Mouse (Mus musculus) lung, postnatal 0 days (tissue): ENCODE measurements around the gene Adm. TPM values are rescaled to one million over a fixed set of nuclear protein-coding genes. Genes with fewer than 3 reads are reported as not detected.
A peak's percentile ranks its signal among the peaks of the same experiment; 100 is the strongest.

Source experiments
- ATAC-seq: fragments of 200-750 bp; cut with Nextera tagmentation; 2 replicates; pipeline ENCODE4 v1.8.0; 2017; ENCODE audit warnings: moderate library complexity
- DNase-seq: peaks from one replicate; pipeline ENCODE4 v3.0.0-alpha.2; 2016; ENCODE audit warnings: low spot score
- H3K27ac ChIP-seq: fragments of 300-500 bp; sonication (generic); 2 replicates; pipeline ENCODE4 v1.5.1; 2014; ENCODE audit warnings: antibody characterized with exemption, mild to moderate bottlenecking, low read length, mixed read lengths
- H3K27me3 ChIP-seq: fragments of 300-500 bp; sonication (generic); replicated peaks from 2 replicates; pipeline ENCODE4 v1.6.1; 2014; ENCODE audit warnings: low read length, mixed read lengths; ENCODE audit not compliant: insufficient read depth
- H3K36me3 ChIP-seq: fragments of 300-500 bp; sonication (generic); 2 replicates; pipeline ENCODE4 v1.6.1; 2014; ENCODE audit warnings: low read length, mixed read lengths; ENCODE audit not compliant: insufficient read depth
- H3K4me1 ChIP-seq: fragments of 300-500 bp; sonication (generic); 2 replicates; pipeline ENCODE4 v1.6.1; 2014; ENCODE audit warnings: antibody characterized with exemption, low read depth, low read length, mixed read lengths; ENCODE audit not compliant: insufficient read depth
- H3K4me2 ChIP-seq: fragments of 300-500 bp; sonication (generic); replicated peaks from 2 replicates; pipeline ENCODE4 v1.6.1; 2014; ENCODE audit warnings: low read depth, mild to moderate bottlenecking, low read length, moderate library complexity, mixed read lengths
- H3K4me3 ChIP-seq: fragments of 300-500 bp; sonication (generic); 2 replicates; pipeline ENCODE4 v1.5.1; 2014; ENCODE audit warnings: low read depth, low read length
- H3K9ac ChIP-seq: fragments of 300-500 bp; sonication (generic); replicated peaks from 2 replicates; pipeline ENCODE4 v1.6.1; 2014; ENCODE audit warnings: low read depth, mild to moderate bottlenecking
- H3K9me3 ChIP-seq: fragments of 300-500 bp; sonication (generic); 2 replicates; pipeline ENCODE4 v1.6.1; 2016; ENCODE audit warnings: low read length, mixed read lengths
- CTCF ChIP-seq: IDR thresholded peaks from 2 replicates; pipeline ENCODE4 v1.5.1; 2016; ENCODE audit warnings: antibody characterized with exemption, mild to moderate bottlenecking
- EP300 ChIP-seq: IDR thresholded peaks from 2 replicates; pipeline ENCODE4 v1.6.1; 2016; ENCODE audit warnings: antibody characterized with exemption, mild to moderate bottlenecking, control low read depth
- WGBS: fragments of 180-500 bp; shearing (Covaris S2); extraction: QIAGEN DNeasy Blood & Tissue Kit; methylation state at CpG from one replicate; pipeline ENCODE4 v1.1.7; 2014; 5-methylcytosine and 5-hydroxymethylcytosine counted together
- polyA plus RNA-seq: library from polyadenylated mRNA; unstranded; fragments of >200 nt; fragmentation: Nextera tagmentation; extraction: Ambion mirVana; gene quantifications from 2 replicates; pipeline ENCODE4 v1.2.1, GENCODE M21; 2015

Adm gene
- polyA plus RNA-seq, 1 experiment from 2014 or later, result 4.8 TPM

- H3K4me3 ChIP-seq, result peak overlapping the region; percentile 96; the same call in 1 of the 2 replicates
- peak overlapping the region; percentile 100 for H3K27ac ChIP-seq
- no peaks in the 10 kb centered on the region for H3K27me3 ChIP-seq
- WGBS, result 12% methylated on average over 11 of the region's 11 CpGs
- TF ChIP-seq EP300, result no peak
- TF ChIP-seq CTCF, result no peak
- H3K9me3 ChIP-seq, result no peaks in the 10 kb centered on the region
- DNase-seq, result peak; percentile 65
- H3K36me3 ChIP-seq, result no peaks in the 10 kb centered on the region
- H3K4me2 ChIP-seq, result peak overlapping the region; percentile 92
- ATAC-seq, result no peak
- H3K4me1 ChIP-seq, result peaks cover 21% of the 10 kb centered on the region
- no peak overlapping the region for H3K9ac ChIP-seq
These were observed 11.7 kb upstream of the Adm start for GRCm38 (mm10) chr7:110615792-110616191.

- 10% methylated on average over 9 of the region's 9 CpGs for WGBS
- Histone ChIP-seq H3K27ac (no peak overlapping the region), H3K9me3 (no peaks in the 10 kb centered on the region), H3K4me1 (peaks cover 12% of the 10 kb centered on the region), H3K36me3 (no peaks in the 10 kb centered on the region), H3K4me3 (no peak overlapping the region), H3K4me2 (no peak overlapping the region), H3K9ac (no peak overlapping the region), H3K27me3 (no peaks in the 10 kb centered on the region)
- ATAC-seq (no peak), DNase-seq (no peak)
- TF ChIP-seq CTCF (no peak), EP300 (no peak)
These were observed 8.3 kb upstream of the Adm start for GRCm38 (mm10) chr7:110619086-110619611.

GRCm38 (mm10) chr7:110624067-110624466 is 3.4 kb upstream of the Adm start:
- Histone ChIP-seq H3K27ac (no peak overlapping the region), H3K4me3 (no peak overlapping the region), H3K36me3 (no peaks in the 10 kb centered on the region), H3K9ac (no peak overlapping the region), H3K4me2 (no peak overlapping the region), H3K27me3 (0 out of 2 replicates have a peak, but pooled peaks cover 6% of the 10 kb centered on the region), H3K4me1 (peaks cover 26% of the 10 kb centered on the region; the same call in 1 of the 2 replicates), H3K9me3 (no peaks in the 10 kb centered on the region)
- TF ChIP-seq CTCF, result no peak
- TF ChIP-seq EP300, result no peak
- WGBS, result 49% methylated on average over 2 of the region's 2 CpGs
- ATAC-seq (no peak), DNase-seq (no peak)

- peak overlapping the region; percentile 87; the same call in 1 of the 2 replicates for H3K4me2 ChIP-seq
- H3K36me3 ChIP-seq, result no peaks in the 10 kb centered on the region
- H3K4me1 ChIP-seq, result peaks cover 31% of the 10 kb centered on the region; the same call in 1 of the 2 replicates
- ATAC-seq, result peak; percentile 71
- H3K27ac ChIP-seq, result no peak overlapping the region
- peak; percentile 71 for DNase-seq
- no peak overlapping the region for H3K9ac ChIP-seq
- no peak for TF ChIP-seq CTCF
- TF ChIP-seq EP300, result no peak
- H3K27me3 ChIP-seq, result 0 out of 2 replicates have a peak, but pooled peaks cover 6% of the 10 kb centered on the region
- H3K9me3 ChIP-seq, result no peaks in the 10 kb centered on the region
- H3K4me3 ChIP-seq, result no peak overlapping the region
- WGBS, result 66% methylated on average over 13 of the region's 13 CpGs
These were observed 2.5 kb upstream of the Adm start for GRCm38 (mm10) chr7:110624961-110625360.

GRCm38 (mm10) chr7:110625489-110625888 is 2.0 kb upstream of the Adm start:
- 0 out of 2 replicates have a peak, but pooled peaks cover 6% of the 10 kb centered on the region for H3K27me3 ChIP-seq
- H3K9me3 ChIP-seq, result no peaks in the 10 kb centered on the region
- peak overlapping the region; percentile 87 for H3K4me2 ChIP-seq
- no peak for TF ChIP-seq EP300
- no peak for TF ChIP-seq CTCF
- no peak overlapping the region for H3K27ac ChIP-seq
- 62% methylated on average over 10 of the region's 10 CpGs for WGBS
- ATAC-seq (no peak), DNase-seq (no peak)
- peak overlapping the region; percentile 12 for H3K4me3 ChIP-seq
- H3K9ac ChIP-seq, result no peak overlapping the region
- H3K4me1 ChIP-seq, result peaks cover 31% of the 10 kb centered on the region; the same call in 1 of the 2 replicates
- H3K36me3 ChIP-seq, result no peaks in the 10 kb centered on the region

- ATAC-seq, result no peak
- no peak for TF ChIP-seq CTCF
- no peak for TF ChIP-seq EP300
- no peaks in the 10 kb centered on the region for H3K36me3 ChIP-seq
- no peak overlapping the region for H3K9ac ChIP-seq
- peak overlapping the region; percentile 87 for H3K4me2 ChIP-seq
- 15% methylated on average over 28 of the region's 28 CpGs for WGBS
- H3K27ac ChIP-seq, result no peak overlapping the region
- H3K9me3 ChIP-seq, result no peaks in the 10 kb centered on the region
- no peak for DNase-seq
- H3K4me1 ChIP-seq, result peaks cover 37% of the 10 kb centered on the region; the same call in 1 of the 2 replicates
- 0 out of 2 replicates have a peak, but pooled peaks cover 6% of the 10 kb centered on the region for H3K27me3 ChIP-seq
- peak overlapping the region; percentile 55; the same call in 1 of the 2 replicates for H3K4me3 ChIP-seq
These were observed 1.0 kb upstream of the Adm start for GRCm38 (mm10) chr7:110626186-110627098.
